Mouse (Mus musculus): ENCODE measurements around the gene Sept5. TPM values are rescaled to one million over a fixed set of nuclear protein-coding genes. Genes with fewer than 3 reads are reported as not detected.
A peak's percentile ranks its signal among the peaks of the same experiment; 100 is the strongest.

The Sept5 gene
- polyA plus RNA-seq, 1 experiment from 2014 or later, result 29.3 TPM

GRCm38 (mm10) chr16:18628206-18628947 is 1.4 kb downstream of the Sept5 start:
- no peak for ATAC-seq (replicated peaks; ENCODE audit: low FRiP score, low TSS enrichment, low read depth)
- Histone ChIP-seq H3K4me1 (replicated peaks; ENCODE audit: control insufficient read depth, insufficient read depth, low read length) (peaks cover 11% of the 10 kb centered on the region; the same call in 1 of the 2 replicates), H3K9ac (ENCODE audit: low read length) (peak overlapping the region; percentile 71; the same call in 1 of the 2 replicates), H3K9me3 (ENCODE audit: control insufficient read depth, low read length) (no peaks in the 10 kb centered on the region), H3K4me3 (ENCODE audit: low read depth, low read length) (peak overlapping the region; percentile 70), H3K27ac (ENCODE audit: low read depth) (no peak overlapping the region), H3K36me3 (ENCODE audit: control insufficient read depth, insufficient read depth, low read length) (peaks cover 13% of the 10 kb centered on the region), H3K4me2 (ENCODE audit: low read length) (peak overlapping the region; percentile 80), H3K27me3 (replicated peaks; ENCODE audit: control insufficient read depth, insufficient read depth, low read length) (peaks cover 36% of the 10 kb centered on the region)
- WGBS, result 74% methylated on average over 7 of the region's 7 CpGs
- no peak for DNase-seq (ENCODE audit: low spot score)

DNA sequence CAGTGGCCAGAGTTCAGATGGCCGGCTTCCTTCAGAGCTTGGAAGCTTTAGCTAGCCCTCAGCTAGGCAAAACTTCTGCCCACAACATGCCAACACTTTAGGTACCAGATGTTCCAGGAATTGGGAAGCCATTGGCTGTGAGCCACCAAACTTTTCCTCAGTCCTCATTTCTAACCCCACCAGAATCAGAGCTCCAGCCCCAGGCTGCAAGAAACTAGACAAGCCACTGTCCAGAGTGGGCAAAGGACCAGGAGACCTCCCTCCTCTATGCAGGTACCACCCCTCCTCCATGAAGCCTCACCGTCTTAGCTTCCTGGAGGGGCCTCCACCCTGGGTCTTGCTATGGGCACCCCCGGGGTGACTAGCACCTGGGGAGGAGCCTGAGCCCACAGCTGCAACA is 2.6 kb downstream of the Sept5 start:
- no peak overlapping the region for H3K9ac ChIP-seq (ENCODE audit: low read length)

GRCm38 (mm10) chr16:18626376-18626878 is 3.3 kb downstream of the Sept5 start, which contains the start of gene Gm49601:
Gene Gm49601 (minus strand): TSS chr16:18626427.
- Histone ChIP-seq H3K4me2 (ENCODE audit: low read length) (peak within 1 kb of the TSS; percentile 74), H3K9me3 (ENCODE audit: control insufficient read depth, low read length) (no peaks in the 10 kb centered on the region), H3K36me3 (ENCODE audit: control insufficient read depth, insufficient read depth, low read length) (peaks cover 23% of the 10 kb centered on the region), H3K27me3 (replicated peaks; ENCODE audit: control insufficient read depth, insufficient read depth, low read length) (peaks cover 56% of the 10 kb centered on the region), H3K4me3 (ENCODE audit: low read depth, low read length) (peak within 1 kb of the TSS; percentile 43), H3K4me1 (replicated peaks; ENCODE audit: control insufficient read depth, insufficient read depth, low read length) (peaks cover 12% of the 10 kb centered on the region; the same call in 1 of the 2 replicates), H3K27ac (ENCODE audit: low read depth) (no peak within 1 kb of the TSS), H3K9ac (ENCODE audit: low read length) (peak within 1 kb of the TSS; percentile 43)
- ATAC-seq (replicated peaks; ENCODE audit: low FRiP score, low TSS enrichment, low read depth), result peak; percentile 33
- DNase-seq (ENCODE audit: low spot score), result peak; percentile 91
- under 1% methylated on average over 63 of the region's 65 CpGs for WGBS

More for the DNA sequence above, 2.6 kb downstream of the Sept5 start:
- no peak for ATAC-seq (replicated peaks; ENCODE audit: low FRiP score, low TSS enrichment, low read depth)
- Histone ChIP-seq H3K4me1 (replicated peaks; ENCODE audit: control insufficient read depth, insufficient read depth, low read length) (peaks cover 11% of the 10 kb centered on the region; the same call in 1 of the 2 replicates), H3K4me3 (ENCODE audit: low read depth, low read length) (peak overlapping the region; percentile 43; the same call in 1 of the 2 replicates), H3K27me3 (replicated peaks; ENCODE audit: control insufficient read depth, insufficient read depth, low read length) (peaks cover 48% of the 10 kb centered on the region), H3K36me3 (ENCODE audit: control insufficient read depth, insufficient read depth, low read length) (peaks cover 23% of the 10 kb centered on the region), H3K27ac (ENCODE audit: low read depth) (no peak overlapping the region), H3K9me3 (ENCODE audit: control insufficient read depth, low read length) (no peaks in the 10 kb centered on the region), H3K4me2 (ENCODE audit: low read length) (peak overlapping the region; percentile 74)
- DNase-seq (ENCODE audit: low spot score), result no peak
- 49% methylated on average over 3 of the region's 3 CpGs for WGBS

GRCm38 (mm10) chr16:18625791-18626311 is 3.9 kb downstream of the Sept5 start:
- DNase-seq (ENCODE audit: low spot score) (no peak), ATAC-seq (replicated peaks; ENCODE audit: low FRiP score, low TSS enrichment, low read depth) (no peak)
- Histone ChIP-seq H3K27me3 (replicated peaks; ENCODE audit: control insufficient read depth, insufficient read depth, low read length) (peaks cover 62% of the 10 kb centered on the region), H3K36me3 (ENCODE audit: control insufficient read depth, insufficient read depth, low read length) (peaks cover 23% of the 10 kb centered on the region), H3K4me2 (ENCODE audit: low read length) (peak overlapping the region; percentile 74), H3K9me3 (ENCODE audit: control insufficient read depth, low read length) (no peaks in the 10 kb centered on the region), H3K4me3 (ENCODE audit: low read depth, low read length) (peak overlapping the region; percentile 43), H3K27ac (ENCODE audit: low read depth) (no peak overlapping the region), H3K9ac (ENCODE audit: low read length) (peak overlapping the region; percentile 43), H3K4me1 (replicated peaks; ENCODE audit: control insufficient read depth, insufficient read depth, low read length) (peaks cover 17% of the 10 kb centered on the region)
- WGBS, result 19% methylated on average over 26 of the region's 26 CpGs

DNA sequence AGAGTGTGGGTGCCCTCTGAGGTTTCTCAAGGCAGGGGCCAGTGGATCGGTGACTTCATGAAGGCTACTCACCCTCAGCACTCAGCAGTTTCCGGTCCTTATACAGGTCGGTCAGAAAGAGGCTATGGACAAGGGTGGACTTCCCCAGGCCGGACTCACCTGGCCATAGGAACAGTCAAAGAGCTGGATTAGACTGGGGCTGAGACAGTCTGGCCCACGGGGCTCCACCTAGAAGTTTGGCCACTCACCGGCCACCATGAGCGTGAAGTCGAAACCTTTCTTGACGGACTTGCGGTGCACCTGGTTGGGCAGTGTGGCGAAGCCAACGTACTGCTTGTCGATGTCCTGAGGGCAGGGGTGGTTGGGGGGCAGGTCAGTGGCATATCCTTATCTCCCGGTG is 4.7 kb downstream of the Sept5 start:
- DNase-seq (ENCODE audit: low spot score) (no peak), ATAC-seq (replicated peaks; ENCODE audit: low FRiP score, low TSS enrichment, low read depth) (no peak)
- H3K9me3 ChIP-seq (ENCODE audit: control insufficient read depth, low read length), result no peaks in the 10 kb centered on the region
- H3K4me1 ChIP-seq (replicated peaks; ENCODE audit: control insufficient read depth, insufficient read depth, low read length), result peaks cover 19% of the 10 kb centered on the region
- no peak overlapping the region for H3K4me3 ChIP-seq (ENCODE audit: low read depth, low read length)
- no peak overlapping the region for H3K27ac ChIP-seq (ENCODE audit: low read depth)
- peaks cover 23% of the 10 kb centered on the region for H3K36me3 ChIP-seq (ENCODE audit: control insufficient read depth, insufficient read depth, low read length)
- no peak overlapping the region for H3K4me2 ChIP-seq (ENCODE audit: low read length)
- peaks cover 69% of the 10 kb centered on the region for H3K27me3 ChIP-seq (replicated peaks; ENCODE audit: control insufficient read depth, insufficient read depth, low read length)
- 65% methylated on average over 14 of the region's 14 CpGs for whole genome bisulfite sequencing
- no peak overlapping the region for H3K9ac ChIP-seq (ENCODE audit: low read length)

DNA sequence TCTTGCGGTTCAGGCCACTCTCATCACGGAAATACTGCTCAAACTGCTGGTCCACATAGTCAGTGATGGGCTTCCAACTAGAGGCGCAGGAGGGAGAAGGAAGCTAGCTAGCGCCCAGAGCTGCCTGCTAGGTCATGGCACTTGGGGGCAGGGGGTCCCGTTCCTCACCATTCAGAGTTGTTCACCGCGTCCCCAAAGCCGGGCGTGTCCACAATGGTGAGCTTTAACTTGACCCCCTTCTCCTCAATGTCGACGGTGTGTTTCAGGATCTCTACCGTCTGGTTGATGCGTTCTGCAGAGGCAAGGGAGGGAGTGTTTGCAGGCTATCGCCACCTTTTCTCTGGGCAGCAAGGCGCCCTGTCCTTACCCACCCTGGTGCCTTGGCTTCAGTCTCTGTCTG is 5.1 kb downstream of the Sept5 start:
- Histone ChIP-seq H3K4me1 (replicated peaks; ENCODE audit: control insufficient read depth, insufficient read depth, low read length) (peaks cover 19% of the 10 kb centered on the region), H3K36me3 (ENCODE audit: control insufficient read depth, insufficient read depth, low read length) (peaks cover 23% of the 10 kb centered on the region), H3K9me3 (ENCODE audit: control insufficient read depth, low read length) (no peaks in the 10 kb centered on the region), H3K9ac (ENCODE audit: low read length) (no peak overlapping the region), H3K27ac (ENCODE audit: low read depth) (no peak overlapping the region), H3K4me2 (ENCODE audit: low read length) (no peak overlapping the region), H3K4me3 (ENCODE audit: low read depth, low read length) (no peak overlapping the region), H3K27me3 (replicated peaks; ENCODE audit: control insufficient read depth, insufficient read depth, low read length) (peaks cover 74% of the 10 kb centered on the region)
- 52% methylated on average over 15 of the region's 15 CpGs for WGBS
- ATAC-seq (replicated peaks; ENCODE audit: low FRiP score, low TSS enrichment, low read depth), result no peak
- DNase-seq (ENCODE audit: low spot score), result no peak

GRCm38 (mm10) chr16:18623751-18624540 is 5.8 kb downstream of the Sept5 start:
- Histone ChIP-seq H3K9ac (ENCODE audit: low read length) (no peak overlapping the region), H3K27me3 (replicated peaks; ENCODE audit: control insufficient read depth, insufficient read depth, low read length) (peaks cover 81% of the 10 kb centered on the region), H3K4me2 (ENCODE audit: low read length) (no peak overlapping the region), H3K9me3 (ENCODE audit: control insufficient read depth, low read length) (no peaks in the 10 kb centered on the region), H3K36me3 (ENCODE audit: control insufficient read depth, insufficient read depth, low read length) (peaks cover 23% of the 10 kb centered on the region), H3K27ac (ENCODE audit: low read depth) (no peak overlapping the region), H3K4me1 (replicated peaks; ENCODE audit: control insufficient read depth, insufficient read depth, low read length) (peaks cover 18% of the 10 kb centered on the region), H3K4me3 (ENCODE audit: low read depth, low read length) (no peak overlapping the region)
- WGBS, result 57% methylated on average over 15 of the region's 15 CpGs
- DNase-seq (ENCODE audit: low spot score) (no peak), ATAC-seq (replicated peaks; ENCODE audit: low FRiP score, low TSS enrichment, low read depth) (no peak)

DNA sequence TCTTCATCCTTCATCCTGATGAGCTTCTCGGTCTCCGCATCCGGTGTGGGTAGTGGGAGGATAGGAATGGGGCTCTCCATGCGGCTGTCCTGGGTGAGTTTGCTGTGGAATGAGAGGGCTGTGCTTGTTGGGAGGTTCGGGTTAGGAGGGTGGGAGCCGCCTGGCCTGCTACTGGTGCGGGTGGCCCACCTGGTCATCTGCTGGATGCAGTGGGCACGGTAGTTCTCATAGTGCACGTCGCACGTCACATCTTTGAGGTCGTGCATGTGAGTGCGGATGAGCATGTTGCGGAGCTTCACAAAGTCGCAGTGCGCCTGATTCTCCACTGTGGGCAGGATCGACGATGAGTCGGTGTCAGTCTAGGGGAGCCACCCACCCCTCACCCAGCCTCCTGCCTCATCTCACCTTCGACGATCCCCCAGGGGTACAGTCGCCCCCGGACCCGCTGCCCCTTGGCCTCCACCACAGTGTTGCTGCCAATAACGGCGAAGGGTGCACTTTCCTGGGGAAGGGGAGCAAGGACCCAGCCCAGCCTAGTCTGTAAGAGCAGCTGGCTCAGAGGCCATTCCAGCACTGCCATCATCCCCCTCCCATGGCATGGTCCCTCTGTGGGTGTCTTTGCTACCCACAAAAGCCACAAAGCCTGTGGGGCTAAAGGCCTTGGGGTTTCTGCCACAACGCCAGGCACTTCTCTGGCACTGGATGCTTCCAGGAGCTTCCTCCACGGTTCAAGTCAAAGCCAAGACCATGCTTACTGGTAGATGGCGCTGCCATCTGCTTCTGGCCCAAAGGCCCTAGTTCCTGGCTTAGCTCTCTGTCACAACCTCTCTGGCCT is 6.6 kb downstream of the Sept5 start:
- no peaks in the 10 kb centered on the region for H3K9me3 ChIP-seq (ENCODE audit: control insufficient read depth, low read length)
- H3K36me3 ChIP-seq (ENCODE audit: control insufficient read depth, insufficient read depth, low read length), result peaks cover 23% of the 10 kb centered on the region
- ATAC-seq (replicated peaks; ENCODE audit: low FRiP score, low TSS enrichment, low read depth), result no peak
- H3K4me1 ChIP-seq (replicated peaks; ENCODE audit: control insufficient read depth, insufficient read depth, low read length), result peaks cover 13% of the 10 kb centered on the region
- H3K4me3 ChIP-seq (ENCODE audit: low read depth, low read length), result no peak overlapping the region
- 54% methylated on average over 29 of the region's 29 CpGs for WGBS
- no peak for DNase-seq (ENCODE audit: low spot score)
- H3K9ac ChIP-seq (ENCODE audit: low read length), result no peak overlapping the region
- no peak overlapping the region for H3K4me2 ChIP-seq (ENCODE audit: low read length)
- H3K27ac ChIP-seq (ENCODE audit: low read depth), result no peak overlapping the region
- H3K27me3 ChIP-seq (replicated peaks; ENCODE audit: control insufficient read depth, insufficient read depth, low read length), result peaks cover 88% of the 10 kb centered on the region
